Mouse (Mus musculus) megakaryocyte, embryonic 14.5 days (primary cell): ENCODE measurements at regions not wholly inside any gene's neighbourhood (a gene's known extent, or its start where the extent isn't known, plus 50 kb on each side); places are given as distances from the start of the nearest gene placed in this dataset.

Experiments
- FLI1 ChIP-seq: IDR thresholded peaks from 2 replicates; pipeline ENCODE4 v1.6.1; 2012; ENCODE audit warnings: low read length, inconsistent platforms, mixed read lengths
- GATA1 ChIP-seq: IDR thresholded peaks from 3 replicates; pipeline ENCODE4 v1.6.1; 2012; ENCODE audit warnings: mixed read lengths, low read length, inconsistent platforms, borderline replicate concordance

GRCm38 (mm10) chr2:21044781-21045180, 76.1 kb upstream of the Arhgap21 start:
- TF ChIP-seq GATA1 (no peak), FLI1 (no peak)
